Mouse (Mus musculus): ENCODE measurements around the gene Mpnd. TPM values are rescaled to one million over a fixed set of nuclear protein-coding genes. Genes with fewer than 3 reads are reported as not detected.

Gene Mpnd
- polyA plus RNA-seq, 1 experiment, result 92.1 TPM

- Histone ChIP-seq H3K79me2 (ENCODE audit: control insufficient read depth, insufficient read depth) (peaks cover 54% of the 10 kb centered on the region), H3ac (ENCODE audit: control insufficient read depth, insufficient read length) (peak overlapping the region; percentile 67), H3K4me3 (peak overlapping the region; percentile 57), H3K36me3 (ENCODE audit: control insufficient read depth, insufficient read depth) (no peaks in the 10 kb centered on the region), H3K27me3 (ENCODE audit: control insufficient read depth, insufficient read depth, insufficient read length) (no peaks in the 10 kb centered on the region), H3K4me2 (ENCODE audit: low read depth) (peak overlapping the region; percentile 88)
- no peak for TF ChIP-seq E2F4 (IDR thresholded peaks at IDR 0.05; ENCODE audit: insufficient read depth)
- no peak for TF ChIP-seq MYOD1 (IDR thresholded peaks at IDR 0.05; ENCODE audit: control insufficient read depth in 1 of 3, insufficient read length in 2 of 3, low read depth in 2 of 3)
- no peak for TF ChIP-seq POLR2A (IDR thresholded peaks at IDR 0.05; ENCODE audit: insufficient read length, low read depth)
- TF ChIP-seq SRF (IDR thresholded peaks at IDR 0.05; ENCODE audit: control insufficient read depth, insufficient read length, low read depth), result no peak
These were observed 35.3 kb downstream of the Mpnd start for GRCm38 (mm10) chr17:56040857-56041163.

GRCm38 (mm10) chr17:56051369-56051768, 45.9 kb downstream of the Mpnd start:
- H3K79me2 ChIP-seq (ENCODE audit: control insufficient read depth, insufficient read depth), result peaks cover 22% of the 10 kb centered on the region
- no peak overlapping the region for H3ac ChIP-seq (ENCODE audit: control insufficient read depth, insufficient read length)

GRCm38 (mm10) chr17:56054938-56055337, 49.4 kb downstream of the Mpnd start:
- Histone ChIP-seq H3ac (ENCODE audit: control insufficient read depth, insufficient read length) (no peak overlapping the region), H3K4me2 (ENCODE audit: low read depth) (no peak overlapping the region), H3K4me3 (no peak overlapping the region), H3K36me3 (ENCODE audit: control insufficient read depth, insufficient read depth) (no peaks in the 10 kb centered on the region), H3K27me3 (ENCODE audit: control insufficient read depth, insufficient read depth, insufficient read length) (no peaks in the 10 kb centered on the region), H3K79me2 (ENCODE audit: control insufficient read depth, insufficient read depth) (peaks cover 22% of the 10 kb centered on the region)
- TF ChIP-seq CEBPB (IDR thresholded peaks at IDR 0.05; ENCODE audit: insufficient read depth, poor library complexity, severe bottlenecking), result no peak
- TF ChIP-seq POLR2AphosphoS2 (IDR thresholded peaks at IDR 0.05; ENCODE audit: insufficient read length, low read depth), result no peak
- TF ChIP-seq E2F4 (IDR thresholded peaks at IDR 0.05; ENCODE audit: insufficient read depth), result no peak
- TF ChIP-seq REST (IDR thresholded peaks at IDR 0.05; ENCODE audit: insufficient read depth, insufficient read length), result no peak
- TF ChIP-seq MAX (IDR thresholded peaks at IDR 0.05; ENCODE audit: low read depth), result no peak
- no peak for TF ChIP-seq SRF (IDR thresholded peaks at IDR 0.05; ENCODE audit: control insufficient read depth, insufficient read length, low read depth)
- no peak for TF ChIP-seq MYOD1 (IDR thresholded peaks at IDR 0.05; ENCODE audit: control insufficient read depth in 1 of 3, insufficient read length in 2 of 3, low read depth in 2 of 3)
- TF ChIP-seq MYOG (IDR thresholded peaks at IDR 0.05; ENCODE audit: control insufficient read depth in 1 of 3, insufficient read depth in 1 of 3, insufficient read length in 2 of 3, low read depth in 2 of 3), result no peak
- no peak for TF ChIP-seq USF1 (IDR thresholded peaks at IDR 0.05; ENCODE audit: low read depth)
- TF ChIP-seq TCF12 (IDR thresholded peaks at IDR 0.05; ENCODE audit: insufficient read depth, poor library complexity, severe bottlenecking), result no peak
- TF ChIP-seq TCF3 (IDR thresholded peaks at IDR 0.05; ENCODE audit: insufficient read length, low read depth), result no peak
- TF ChIP-seq POLR2A (IDR thresholded peaks at IDR 0.05; ENCODE audit: insufficient read length, low read depth), result no peak

More at GRCm38 (mm10) chr17:56051369-56051768, 45.9 kb downstream of the Mpnd start:
- no peak overlapping the region for H3K4me3 ChIP-seq
- no peaks in the 10 kb centered on the region for H3K36me3 ChIP-seq (ENCODE audit: control insufficient read depth, insufficient read depth)
- H3K27me3 ChIP-seq (ENCODE audit: control insufficient read depth, insufficient read depth, insufficient read length), result no peaks in the 10 kb centered on the region
- TF ChIP-seq CEBPB (IDR thresholded peaks at IDR 0.05; ENCODE audit: insufficient read depth, poor library complexity, severe bottlenecking) (no peak), MYOG (IDR thresholded peaks at IDR 0.05; ENCODE audit: control insufficient read depth in 1 of 3, insufficient read depth in 1 of 3, insufficient read length in 2 of 3, low read depth in 2 of 3) (no peak), SRF (IDR thresholded peaks at IDR 0.05; ENCODE audit: control insufficient read depth, insufficient read length, low read depth) (no peak), POLR2A (IDR thresholded peaks at IDR 0.05; ENCODE audit: insufficient read length, low read depth) (no peak), MYOD1 (IDR thresholded peaks at IDR 0.05; ENCODE audit: control insufficient read depth in 1 of 3, insufficient read length in 2 of 3, low read depth in 2 of 3) (no peak), USF1 (IDR thresholded peaks at IDR 0.05; ENCODE audit: low read depth) (no peak), TCF12 (IDR thresholded peaks at IDR 0.05; ENCODE audit: insufficient read depth, poor library complexity, severe bottlenecking) (no peak), REST (IDR thresholded peaks at IDR 0.05; ENCODE audit: insufficient read depth, insufficient read length) (no peak), E2F4 (IDR thresholded peaks at IDR 0.05; ENCODE audit: insufficient read depth) (no peak), TCF3 (IDR thresholded peaks at IDR 0.05; ENCODE audit: insufficient read length, low read depth) (no peak), POLR2AphosphoS2 (IDR thresholded peaks at IDR 0.05; ENCODE audit: insufficient read length, low read depth) (no peak), MAX (IDR thresholded peaks at IDR 0.05; ENCODE audit: low read depth) (no peak)
- no peak overlapping the region for H3K4me2 ChIP-seq (ENCODE audit: low read depth)

- Histone ChIP-seq H3ac (ENCODE audit: control insufficient read depth, insufficient read length) (no peak overlapping the region), H3K27me3 (ENCODE audit: control insufficient read depth, insufficient read depth, insufficient read length) (no peaks in the 10 kb centered on the region), H3K36me3 (ENCODE audit: control insufficient read depth, insufficient read depth) (peaks cover 5% of the 10 kb centered on the region), H3K4me3 (no peak overlapping the region), H3K79me2 (ENCODE audit: control insufficient read depth, insufficient read depth) (peaks cover 21% of the 10 kb centered on the region), H3K4me2 (ENCODE audit: low read depth) (no peak overlapping the region)
- no peak for TF ChIP-seq MYOD1 (IDR thresholded peaks at IDR 0.05; ENCODE audit: control insufficient read depth in 1 of 3, insufficient read length in 2 of 3, low read depth in 2 of 3)
- no peak for TF ChIP-seq TCF3 (IDR thresholded peaks at IDR 0.05; ENCODE audit: insufficient read length, low read depth)
These were observed 50.6 kb downstream of the Mpnd start for GRCm38 (mm10) chr17:56055945-56056678.

- Histone ChIP-seq H3K27me3 (ENCODE audit: control insufficient read depth, insufficient read depth, insufficient read length) (no peaks in the 10 kb centered on the region), H3K79me2 (ENCODE audit: control insufficient read depth, insufficient read depth) (peaks cover 8% of the 10 kb centered on the region), H3K36me3 (ENCODE audit: control insufficient read depth, insufficient read depth) (peaks cover 8% of the 10 kb centered on the region), H3ac (ENCODE audit: control insufficient read depth, insufficient read length) (no peak overlapping the region), H3K4me3 (no peak overlapping the region), H3K4me2 (ENCODE audit: low read depth) (no peak overlapping the region)
- no peak for TF ChIP-seq TCF12 (IDR thresholded peaks at IDR 0.05; ENCODE audit: insufficient read depth, poor library complexity, severe bottlenecking)
- TF ChIP-seq TCF3 (IDR thresholded peaks at IDR 0.05; ENCODE audit: insufficient read length, low read depth), result no peak
- no peak for TF ChIP-seq MAX (IDR thresholded peaks at IDR 0.05; ENCODE audit: low read depth)
- TF ChIP-seq POLR2AphosphoS2 (IDR thresholded peaks at IDR 0.05; ENCODE audit: insufficient read length, low read depth), result no peak
- no peak for TF ChIP-seq POLR2A (IDR thresholded peaks at IDR 0.05; ENCODE audit: insufficient read length, low read depth)
- no peak for TF ChIP-seq E2F4 (IDR thresholded peaks at IDR 0.05; ENCODE audit: insufficient read depth)
- no peak for TF ChIP-seq SRF (IDR thresholded peaks at IDR 0.05; ENCODE audit: control insufficient read depth, insufficient read length, low read depth)
- no peak for TF ChIP-seq REST (IDR thresholded peaks at IDR 0.05; ENCODE audit: insufficient read depth, insufficient read length)
These were observed 52.0 kb downstream of the Mpnd start for GRCm38 (mm10) chr17:56057381-56058120.

All from myocyte (in vitro differentiated cells).